Mouse (Mus musculus) erythroblast, embryonic 14.5 days (primary cell): ENCODE results near the gene Cbfa2t2.

Experiments used
- GATA1 ChIP-seq: IDR thresholded peaks from 2 replicates; pipeline ENCODE4 v1.6.1; 2012; ENCODE audit warnings: low read length, inconsistent platforms, mixed read lengths
- TAL1 ChIP-seq: IDR thresholded peaks from 3 replicates; pipeline ENCODE4 v1.6.1; 2012; ENCODE audit warnings: low read length, inconsistent platforms, mixed read lengths

DNA sequence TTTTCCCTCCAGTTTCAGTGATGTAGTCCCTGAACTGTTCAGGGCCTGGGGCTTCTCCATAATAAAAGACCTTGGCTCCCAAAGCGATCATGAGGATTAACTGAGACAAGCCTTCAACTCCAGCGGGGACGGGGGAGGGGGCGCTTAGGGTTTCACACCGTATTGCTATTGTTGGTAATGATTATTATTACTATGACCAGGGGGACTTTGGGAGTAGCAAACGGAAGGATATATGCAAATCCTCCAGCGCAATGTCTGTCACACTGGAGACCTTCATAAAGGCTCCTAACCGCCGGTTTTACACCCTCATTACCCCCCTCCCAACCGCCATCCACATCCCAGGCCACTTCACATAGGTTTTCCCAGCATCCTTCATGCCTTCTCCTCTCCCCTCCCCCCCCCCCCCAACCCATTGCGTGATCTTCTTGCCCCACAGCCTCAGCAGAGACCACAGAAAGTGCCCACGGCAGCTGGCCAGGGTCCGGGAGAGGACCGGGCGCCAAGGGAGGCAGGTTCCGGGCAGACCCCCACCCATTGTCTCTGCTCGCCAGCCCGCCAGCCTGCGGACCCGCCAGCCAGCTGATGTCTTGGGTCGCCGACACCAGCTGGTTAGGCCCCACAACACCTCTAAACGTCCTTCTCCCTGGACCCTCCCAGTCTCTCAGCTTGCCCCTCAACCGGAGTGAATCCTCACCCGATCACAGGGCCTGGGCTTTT is 9.9 kb upstream of the Cbfa2t2 start:
- TF ChIP-seq GATA1 (no peak), TAL1 (no peak)
